Mouse (Mus musculus) erythroid progenitor cell, adult 5-6 weeks (primary cell): ENCODE results near the gene Larp6. TPM values are rescaled to one million over a fixed set of nuclear protein-coding genes. Genes with fewer than 3 reads are reported as not detected.

ENCODE experiments used
- ATAC-seq: replicated peaks from 2 replicates; pipeline ENCODE4 v1.8.0; 2016; ENCODE audit warnings: moderate number of reproducible peaks, mild to moderate bottlenecking, moderate TSS enrichment, inconsistent platforms; ENCODE audit not compliant: poor library complexity, low FRiP score, severe bottlenecking
- total RNA-seq, 2 experiments: library from RNA; stranded (forward) in 1 of 2; stranded (reverse) in 1 of 2; fragments of 150-400 nt in 1 of 2; fragments of 186-747, 209-891 nt in 1 of 2; gene quantifications; 2 replicates each; pipeline versions ENCODE4 v1.2.3 to v1.2.4; 2015 to 2017; ENCODE audit warnings: low replicate concordance in 2 of 2

Gene Larp6
- total RNA-seq, 2 experiments from 2014 or later, result 1.3 TPM; not detected in 1

- no peak for ATAC-seq
These were observed 827 bp downstream of the Larp6 start for GRCm38 (mm10) chr9:60713616-60714015.

- ATAC-seq, result no peak
These were observed 1.4 kb downstream of the Larp6 start for GRCm38 (mm10) chr9:60714191-60714590.

- no peak for ATAC-seq
These were observed 2.5 kb downstream of the Larp6 start for GRCm38 (mm10) chr9:60715271-60715670.

GRCm38 (mm10) chr9:60715828-60716227 is 3.0 kb downstream of the Larp6 start:
- ATAC-seq, result no peak

GRCm38 (mm10) chr9:60718284-60718683 is 5.5 kb downstream of the Larp6 start:
- ATAC-seq, result no peak

- ATAC-seq, result no peak
These were observed 6.9 kb downstream of the Larp6 start for GRCm38 (mm10) chr9:60719687-60720086.

- ATAC-seq, result no peak
These were observed 12.2 kb downstream of the Larp6 start for GRCm38 (mm10) chr9:60724968-60725367.

GRCm38 (mm10) chr9:60734321-60734720 is 21.5 kb downstream of the Larp6 start:
- ATAC-seq, result no peak

GRCm38 (mm10) chr9:60739126-60739525 is 26.3 kb downstream of the Larp6 start:
- no peak for ATAC-seq

GRCm38 (mm10) chr9:60741436-60741835 is 28.6 kb downstream of the Larp6 start:
- ATAC-seq, result no peak

GRCm38 (mm10) chr9:60742516-60742915 is 29.7 kb downstream of the Larp6 start:
- ATAC-seq, result no peak

GRCm38 (mm10) chr9:60743180-60743900 is 30.6 kb downstream of the Larp6 start:
- ATAC-seq, result no peak

GRCm38 (mm10) chr9:60744171-60744969 is 31.6 kb downstream of the Larp6 start:
- no peak for ATAC-seq

- no peak for ATAC-seq
These were observed 32.2 kb downstream of the Larp6 start for GRCm38 (mm10) chr9:60744971-60745370.

GRCm38 (mm10) chr9:60746561-60746960 is 33.8 kb downstream of the Larp6 start:
- no peak for ATAC-seq

GRCm38 (mm10) chr9:60747672-60748071 is 34.9 kb downstream of the Larp6 start:
- no peak for ATAC-seq

GRCm38 (mm10) chr9:60748191-60748590 is 35.4 kb downstream of the Larp6 start:
- no peak for ATAC-seq

GRCm38 (mm10) chr9:60749105-60749504 is 36.3 kb downstream of the Larp6 start:
- ATAC-seq, result no peak

GRCm38 (mm10) chr9:60751098-60751497 is 38.3 kb downstream of the Larp6 start:
- ATAC-seq, result no peak

GRCm38 (mm10) chr9:60751971-60752370 is 39.2 kb downstream of the Larp6 start:
- no peak for ATAC-seq

GRCm38 (mm10) chr9:60752636-60753035 is 39.8 kb downstream of the Larp6 start:
- ATAC-seq, result no peak
